Mouse (Mus musculus) layer of hippocampus, postnatal 14 days (tissue): Measurements from ENCODE around the gene Arid3a. TPM values are rescaled to one million over a fixed set of nuclear protein-coding genes. Genes with fewer than 3 reads are reported as not detected.

Experiments
- DNase-seq, 2 experiments: peaks; one replicate each; pipeline ENCODE4 v3.0.0; 2021 to 2022; ENCODE audit warnings: low spot score in 2 of 2, mixed read lengths in 1 of 2
- total RNA-seq, 2 experiments: library from RNA; stranded (reverse); gene quantifications; 2 replicates each; pipeline ENCODE4 v1.2.3; 2021

The Arid3a gene
- total RNA-seq, 2 experiments from 2014 or later: 4.5 to 6.4 TPM

DNA sequence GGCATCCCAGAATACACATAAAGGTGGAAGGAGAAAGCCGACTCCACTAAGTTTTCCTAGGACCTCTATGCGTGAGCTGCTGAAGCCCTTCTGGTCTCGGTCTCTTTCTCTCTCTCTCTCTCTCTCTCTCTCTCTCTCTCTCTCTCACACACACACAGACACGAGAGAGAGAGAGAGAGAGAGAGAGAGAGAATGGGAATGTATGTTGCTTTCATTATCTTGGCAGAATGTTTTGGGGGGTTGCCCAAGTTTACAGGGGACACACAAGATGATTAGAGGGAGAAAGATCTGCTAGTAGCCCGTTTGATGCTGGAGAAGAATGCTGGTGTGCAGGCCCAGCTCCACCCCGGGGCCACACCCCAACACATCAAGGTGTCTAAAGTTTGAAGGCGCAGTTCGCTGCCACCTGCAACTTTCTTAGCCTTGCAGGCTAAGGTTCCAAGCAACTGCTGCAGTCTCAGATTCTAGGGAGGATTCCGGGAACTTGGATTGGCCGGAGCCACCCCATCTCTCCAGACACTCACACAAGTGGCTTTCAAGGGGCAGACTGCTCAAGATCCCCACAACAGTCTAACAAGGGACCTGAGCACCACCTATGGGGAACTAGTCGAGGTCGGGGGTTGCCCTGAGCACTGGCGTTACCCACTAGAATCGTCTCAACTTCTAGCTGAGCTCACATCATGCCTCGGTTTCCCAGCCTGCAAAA is 905 bp upstream of the Arid3a start:
- DNase-seq: peak in 1 of 2 experiments; percentile 34

DNA sequence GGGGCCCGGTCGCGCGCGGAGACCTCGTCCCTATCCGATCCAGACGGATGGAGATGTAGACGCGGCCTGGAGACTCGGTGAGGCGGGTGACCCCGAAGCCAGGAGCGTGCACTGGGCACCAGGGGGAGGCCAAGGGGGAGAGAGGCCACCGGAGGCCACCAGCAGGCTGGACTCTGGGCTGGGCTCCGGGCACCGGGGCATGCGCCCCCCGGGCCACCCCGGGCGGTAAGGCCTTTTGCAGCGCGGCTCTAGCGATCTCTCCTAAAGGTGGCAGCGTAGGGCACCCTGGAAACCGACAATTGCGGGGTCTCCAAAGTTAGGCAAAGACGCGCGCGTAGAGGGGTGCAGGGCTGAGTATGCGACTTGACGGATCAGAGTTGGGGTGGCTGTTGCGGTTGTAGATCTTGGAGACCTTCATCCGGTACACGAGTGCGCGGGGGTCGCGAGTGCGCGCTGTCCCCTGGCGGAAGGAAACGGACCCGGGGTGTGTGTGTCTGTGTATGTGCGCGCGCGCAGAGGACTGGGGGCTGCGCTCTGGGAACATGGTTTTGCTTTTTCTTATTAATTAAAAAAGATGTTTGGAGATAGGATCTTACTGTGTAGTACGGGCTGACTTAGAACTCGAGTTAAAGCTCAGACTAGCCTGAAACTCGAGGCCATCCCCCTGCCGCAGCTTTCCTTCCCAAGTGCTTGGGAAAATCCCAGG is 634 bp downstream of the Arid3a start:
- DNase-seq: peak; percentile 58 to 66

DNA sequence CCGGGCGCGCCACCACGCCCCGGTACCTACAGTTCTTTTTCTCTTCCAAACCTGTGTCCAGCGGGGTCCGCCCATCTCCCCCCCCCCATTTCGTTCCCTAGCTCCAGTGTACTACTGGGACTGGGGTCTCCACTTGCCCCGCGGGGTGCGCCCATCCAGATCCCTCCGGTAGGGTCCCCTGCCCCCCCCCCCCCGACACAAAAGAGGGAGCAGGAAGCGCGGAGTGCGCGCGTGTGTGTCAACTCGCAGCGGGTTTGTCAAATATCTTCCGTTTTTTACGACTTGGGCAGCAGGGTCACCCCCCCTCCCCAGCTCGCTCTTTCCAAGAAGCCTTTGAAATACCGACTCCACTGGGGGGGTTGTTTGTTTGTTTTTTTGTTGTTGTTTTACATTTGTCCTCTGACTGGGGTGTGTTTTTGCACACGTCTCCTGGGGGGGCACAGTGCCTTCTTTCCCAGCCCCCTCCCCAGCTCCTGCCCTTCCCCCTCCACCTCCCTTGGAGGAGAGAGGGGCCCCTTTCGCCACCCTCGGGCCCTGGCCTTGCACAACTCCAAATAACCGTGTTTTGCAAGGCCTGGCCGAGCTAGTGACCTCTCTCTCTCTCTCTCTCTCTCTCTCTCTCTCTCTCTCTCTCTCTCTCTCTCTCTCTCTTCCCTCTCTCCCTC is 1.3 kb downstream of the Arid3a start:
- no peak for DNase-seq

DNA sequence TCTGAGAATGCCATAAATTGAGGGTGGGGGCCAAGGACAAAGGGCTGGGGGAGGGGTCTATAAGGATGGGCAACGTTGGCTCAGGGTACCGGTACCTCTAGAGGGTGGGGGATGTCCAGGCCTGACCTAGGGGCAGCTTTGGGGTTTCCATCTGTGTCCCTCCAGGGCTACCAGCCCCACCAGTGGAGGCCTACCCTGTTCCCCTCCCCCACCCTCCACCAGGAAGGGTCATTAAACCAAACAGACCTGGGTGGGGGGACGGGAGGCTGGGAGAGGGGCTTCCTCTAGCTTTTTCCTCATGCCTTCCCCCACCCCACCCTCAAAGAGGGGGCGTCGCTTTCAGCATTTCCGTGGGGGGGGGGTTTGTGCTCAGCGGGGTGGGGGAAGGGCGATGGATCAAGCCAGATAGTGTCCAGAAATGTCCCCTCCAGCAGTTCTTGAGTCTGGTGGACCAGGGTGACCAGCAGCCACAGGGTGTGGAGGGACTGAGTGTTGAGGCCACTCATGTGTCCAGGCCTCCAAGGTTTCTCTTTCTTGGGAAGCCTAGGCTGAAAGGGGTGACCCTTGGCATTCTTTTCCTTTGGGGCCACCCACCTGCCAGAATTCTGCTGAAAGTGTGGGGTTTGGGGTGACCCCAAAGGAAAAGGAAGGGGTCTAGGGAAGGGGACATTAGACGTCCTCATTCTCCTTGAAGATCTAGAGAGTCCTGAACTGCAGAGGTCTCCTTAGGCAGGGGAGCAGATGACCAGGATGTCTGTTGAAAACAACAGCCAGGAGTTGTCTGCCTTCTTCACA is 2.3 kb downstream of the Arid3a start:
- no peak for DNase-seq

DNA sequence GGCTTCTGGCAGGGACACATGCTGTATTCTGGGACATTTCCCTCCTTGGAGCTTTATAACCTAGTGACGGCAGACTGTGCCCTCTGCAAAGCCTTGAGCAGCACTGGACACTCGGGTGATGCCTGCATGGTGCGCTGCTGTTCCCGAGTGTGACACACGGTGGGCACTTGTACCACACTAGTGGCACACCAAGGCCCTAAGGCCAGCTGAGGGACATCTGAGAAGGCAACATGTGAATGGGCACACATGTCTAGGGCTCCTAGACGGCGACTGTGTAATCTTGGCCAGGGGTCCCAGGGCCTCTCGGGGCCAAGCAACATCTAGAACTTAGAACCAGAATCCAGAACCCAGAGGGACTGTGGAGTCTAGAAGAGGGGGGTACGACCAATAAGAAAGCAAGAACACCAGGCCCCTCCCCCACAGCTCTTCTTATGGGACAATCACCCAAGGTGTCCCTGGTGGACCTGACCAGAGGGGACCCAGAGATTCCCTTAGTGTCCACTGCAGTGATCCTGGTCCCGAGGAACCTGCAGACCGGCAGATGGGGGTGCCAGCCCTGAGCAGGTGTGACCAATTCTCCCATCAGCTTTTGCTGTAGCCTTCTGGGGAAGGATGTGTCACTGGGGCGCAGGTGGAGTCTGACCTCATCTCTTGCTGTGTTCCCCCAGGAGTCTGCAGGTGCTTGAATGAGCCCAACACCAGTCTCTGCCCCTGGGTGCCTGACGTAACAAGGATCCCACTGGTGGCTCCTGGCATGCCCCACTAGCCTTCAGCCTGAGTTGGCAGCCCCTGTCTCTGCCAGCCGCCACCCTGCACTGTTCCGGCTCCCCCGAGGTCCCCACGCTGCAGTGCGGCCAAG is 3.4 kb downstream of the Arid3a start:
- DNase-seq: no peak

DNA sequence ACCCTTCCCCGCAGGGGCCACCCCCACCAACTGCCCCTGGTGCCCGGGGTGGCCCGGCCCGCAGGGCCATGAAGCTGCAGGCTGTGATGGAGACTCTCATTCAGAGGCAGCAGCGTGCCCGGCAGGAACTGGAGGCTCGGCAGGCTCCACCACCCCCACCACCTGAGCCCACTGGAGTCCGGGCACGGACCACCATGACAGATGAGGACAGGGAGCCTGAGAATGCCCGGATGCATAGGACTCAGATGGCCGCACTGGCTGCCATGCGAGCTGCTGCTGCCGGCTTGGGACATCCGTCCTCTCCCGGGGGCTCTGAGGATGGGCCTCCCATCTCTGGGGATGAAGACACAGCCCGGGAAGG is 4.0 kb downstream of the Arid3a start:
- no peak for DNase-seq

DNA sequence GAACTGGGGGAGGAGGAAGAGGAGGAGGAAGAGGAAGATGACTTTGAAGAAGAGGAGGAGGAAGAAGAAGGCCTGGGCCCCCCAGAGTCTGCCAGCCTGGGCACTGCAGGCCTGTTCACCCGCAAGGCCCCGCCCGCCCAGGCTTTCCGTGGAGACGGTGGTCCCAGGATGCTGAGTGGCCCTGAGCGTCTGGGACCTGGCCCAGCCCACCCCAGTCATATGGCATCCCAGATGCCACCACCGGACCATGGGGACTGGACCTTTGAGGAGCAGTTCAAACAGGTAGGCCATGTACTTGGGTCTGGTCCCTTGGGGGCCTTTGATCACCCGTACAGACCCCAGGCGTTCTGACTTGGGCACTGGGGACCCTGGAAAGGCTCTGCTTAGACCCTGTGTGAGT is 5.0 kb downstream of the Arid3a start:
- no peak for DNase-seq

DNA sequence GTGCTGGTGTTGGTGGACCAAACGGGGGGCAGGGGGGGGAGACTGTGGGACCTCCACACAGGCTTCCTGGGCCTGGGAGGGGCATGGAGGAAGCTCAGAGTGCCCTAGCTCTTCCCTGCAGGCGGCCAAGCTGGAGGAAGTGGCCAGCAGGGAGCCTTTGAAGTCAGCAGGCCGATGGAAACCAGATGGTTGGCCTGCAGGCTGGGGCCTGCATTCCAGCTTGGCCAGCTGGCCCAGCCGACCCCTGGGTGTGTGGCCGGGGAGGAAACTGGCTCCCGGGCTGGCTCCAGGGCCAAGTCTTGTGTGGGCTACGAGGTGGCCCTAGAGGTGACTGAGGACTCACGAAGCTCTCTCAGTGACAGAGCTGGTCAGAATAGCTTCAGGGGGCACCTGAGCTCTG is 5.9 kb downstream of the Arid3a start:
- peak in 1 of 2 experiments; percentile 60 for DNase-seq

DNA sequence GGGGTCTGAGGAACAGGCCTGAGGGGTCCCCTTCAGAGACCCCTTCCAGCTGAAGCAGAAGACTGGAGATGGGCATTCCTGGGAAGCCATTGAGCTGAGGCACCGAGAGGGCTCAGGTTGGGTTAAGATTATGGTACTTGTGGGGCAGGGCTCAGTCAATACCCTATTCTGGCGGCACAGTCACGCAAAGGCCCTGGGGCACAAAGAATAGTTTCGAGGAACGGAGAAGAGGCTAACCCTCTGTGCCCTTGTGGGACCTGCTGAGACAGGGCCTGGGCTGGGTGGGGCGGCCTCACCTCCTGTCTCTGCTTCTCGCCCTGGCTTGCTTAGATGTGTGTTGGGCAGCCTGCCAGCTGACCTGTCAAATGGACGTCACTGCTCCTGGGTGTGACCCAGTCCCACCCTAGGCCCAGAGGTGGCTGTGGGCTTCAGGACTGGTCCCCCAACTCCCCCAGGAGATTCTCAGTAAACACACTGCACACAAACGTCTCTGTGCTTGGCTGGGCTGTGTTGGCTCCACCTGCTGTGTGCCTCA is 6.4 kb downstream of the Arid3a start:
- no peak for DNase-seq

DNA sequence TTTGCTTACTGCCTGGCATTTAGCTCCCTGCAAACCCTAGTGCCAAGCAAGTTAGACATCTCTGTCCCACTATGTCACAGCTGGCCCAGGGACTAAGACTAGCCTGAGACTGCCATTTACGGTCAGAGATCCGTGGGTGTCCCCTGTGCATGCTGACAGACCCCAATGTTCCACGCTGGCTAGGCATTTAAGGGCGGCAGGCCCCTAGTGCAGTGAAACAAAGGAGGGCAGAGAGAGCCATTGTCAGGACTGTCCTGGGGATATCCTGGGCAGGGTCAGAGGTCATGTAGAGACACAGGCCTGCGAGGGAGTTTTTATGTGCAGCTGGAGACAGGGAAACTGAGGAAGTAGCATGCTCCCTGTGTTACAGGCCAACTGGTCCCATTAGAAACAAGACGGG is 7.0 kb downstream of the Arid3a start:
- DNase-seq: no peak

DNA sequence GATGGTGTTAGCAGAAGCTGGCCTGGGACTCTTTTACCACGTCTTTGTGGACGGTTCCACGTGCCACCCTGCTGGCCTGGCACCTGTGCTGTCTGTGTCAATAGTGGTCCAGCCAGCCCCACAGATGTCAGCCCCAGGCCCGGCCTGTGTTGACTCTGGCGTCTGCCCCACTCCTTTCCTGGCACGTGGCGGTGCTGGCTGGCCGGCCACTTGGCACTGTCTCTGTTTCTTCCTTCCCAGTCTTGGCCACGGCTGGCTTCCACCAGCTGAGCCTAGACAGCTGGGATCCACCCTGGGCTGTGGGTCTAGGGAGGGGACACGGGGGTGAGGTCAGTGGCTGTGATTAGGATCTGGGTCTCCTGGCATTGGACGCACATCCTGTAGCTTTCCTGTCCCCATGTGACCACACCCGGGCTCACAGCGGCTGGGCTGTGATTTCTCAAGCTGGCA is 7.5 kb downstream of the Arid3a start:
- DNase-seq: peak; percentile 78 to 82

DNA sequence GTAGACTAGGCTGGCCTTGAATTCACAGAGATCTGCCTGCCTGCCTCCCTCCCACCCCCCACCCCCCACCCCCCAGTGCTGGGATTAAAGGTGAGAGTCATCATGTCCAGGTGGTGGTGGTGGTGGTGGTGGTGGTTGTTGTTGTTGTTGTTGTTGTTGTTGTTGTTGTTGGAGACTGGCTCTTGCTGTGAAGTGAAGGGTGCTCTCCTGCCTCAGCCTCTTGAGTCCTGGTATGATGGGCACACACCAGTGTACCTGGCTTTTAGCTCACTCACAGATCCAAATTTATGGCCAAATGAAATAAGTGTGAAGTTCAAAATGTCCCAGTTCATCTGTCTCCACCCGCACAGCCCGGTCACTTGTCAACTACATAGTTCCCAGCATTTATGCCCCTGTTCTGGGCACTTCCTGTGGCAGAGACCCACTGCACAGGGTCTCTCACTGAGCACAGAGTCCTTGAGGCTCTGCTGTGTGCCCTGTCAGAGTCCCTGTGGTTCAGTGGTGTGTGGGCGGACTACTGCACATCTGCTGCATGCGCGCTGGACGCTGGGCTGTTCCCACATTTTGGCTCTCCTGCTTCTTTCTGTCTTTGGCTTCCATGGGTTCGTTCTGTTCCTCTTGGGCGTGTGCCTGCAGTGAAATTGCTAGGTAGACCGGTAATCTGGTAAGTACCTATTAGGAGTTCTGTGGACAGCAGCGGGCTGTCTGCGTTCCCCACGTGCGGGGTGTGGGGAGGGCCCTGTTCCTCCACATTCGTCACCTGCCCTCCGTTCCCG is 8.1 kb downstream of the Arid3a start:
- DNase-seq: no peak

DNA sequence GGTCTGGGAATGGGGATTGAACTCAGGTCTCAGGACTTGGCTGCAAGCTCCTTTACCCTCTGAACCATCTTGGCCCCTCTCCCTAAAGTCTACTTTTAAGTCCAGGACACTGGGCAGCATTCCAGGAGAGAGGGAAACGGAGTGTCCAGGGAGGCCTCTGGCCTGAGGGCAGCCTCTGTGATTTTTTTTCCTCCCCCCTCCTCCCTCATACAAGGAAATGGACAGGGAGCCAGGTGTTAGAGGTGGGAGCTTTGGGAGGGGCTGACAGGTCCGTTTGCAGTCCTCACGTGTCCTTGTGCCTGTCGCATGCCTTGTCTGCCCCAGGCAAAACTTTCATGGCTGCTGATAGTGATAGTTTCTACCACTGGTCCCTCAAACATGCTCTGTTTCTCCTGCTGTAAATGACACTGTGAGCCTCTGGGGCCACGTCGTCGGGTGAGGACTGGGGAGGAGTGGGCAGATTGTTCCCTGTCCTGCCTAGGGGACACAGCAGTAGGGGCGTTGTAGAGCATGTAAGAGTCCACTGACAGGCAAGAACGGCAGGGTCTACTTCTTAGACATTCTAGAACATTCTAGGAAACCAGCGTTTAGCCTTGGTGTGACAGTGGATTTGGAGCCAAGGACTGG is 9.6 kb downstream of the Arid3a start:
- no peak for DNase-seq

DNA sequence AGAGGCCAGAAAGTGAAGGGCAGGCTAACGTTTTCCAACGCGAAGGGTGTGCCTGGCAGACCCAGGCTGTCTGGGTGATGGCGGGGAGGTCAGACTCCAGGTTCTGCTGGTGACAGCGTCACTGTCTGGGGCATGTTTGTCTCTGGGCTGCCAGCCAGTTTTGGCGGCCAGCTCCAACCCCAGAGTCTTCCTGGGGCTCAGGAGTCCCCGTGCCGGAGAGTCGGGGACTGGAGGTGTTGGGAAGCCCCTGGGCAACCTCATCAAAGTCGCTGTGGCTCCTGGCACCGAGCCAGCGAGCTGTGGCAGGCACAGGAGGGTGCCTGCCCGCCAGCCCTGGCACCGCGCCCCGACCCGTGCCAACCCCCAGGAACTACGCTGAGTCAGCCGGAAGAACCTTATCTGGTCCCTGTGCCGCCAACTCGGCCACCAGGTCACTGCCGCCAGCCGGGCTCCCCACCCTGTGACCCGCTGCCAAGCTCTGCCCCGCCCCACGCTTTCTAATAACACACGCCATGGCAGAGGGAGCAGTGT is 10.1 kb downstream of the Arid3a start:
- DNase-seq: no peak

DNA sequence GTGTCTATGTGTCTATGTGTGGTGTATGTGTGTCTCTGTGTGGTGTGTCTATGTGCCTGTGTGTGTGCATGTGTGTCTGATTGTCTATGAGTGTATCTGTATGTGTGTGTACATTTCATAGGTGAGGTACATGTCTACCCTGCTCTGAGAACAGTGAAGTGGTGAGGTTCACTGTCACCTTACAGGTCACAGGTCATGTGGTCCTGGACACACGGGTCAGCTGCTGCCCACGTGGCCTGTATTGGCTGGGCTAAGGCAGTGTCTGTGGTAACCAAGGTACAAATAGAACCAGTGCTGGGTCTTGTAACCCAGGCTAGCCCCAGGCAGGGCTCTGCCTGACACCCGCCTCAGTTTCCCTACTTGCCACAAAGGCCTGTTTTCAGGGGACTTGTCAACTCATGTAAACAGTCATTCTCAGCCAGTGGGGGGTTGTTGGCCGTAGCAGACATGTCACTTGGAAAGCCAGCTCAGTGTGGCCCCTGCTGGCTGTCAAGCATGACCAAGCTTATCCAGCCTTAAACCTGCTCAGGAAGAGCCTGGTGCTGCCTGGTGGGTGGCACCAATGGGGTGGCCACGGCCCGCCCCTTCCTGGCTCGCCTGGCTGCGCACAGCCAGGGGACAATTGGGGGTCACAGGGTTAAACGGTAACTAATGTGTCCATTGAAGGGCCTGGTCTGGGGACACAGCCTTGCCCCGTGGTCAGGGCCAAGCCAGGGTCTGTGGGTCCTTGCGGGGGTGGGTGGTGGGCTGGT is 11.1 kb downstream of the Arid3a start:
- no peak for DNase-seq

DNA sequence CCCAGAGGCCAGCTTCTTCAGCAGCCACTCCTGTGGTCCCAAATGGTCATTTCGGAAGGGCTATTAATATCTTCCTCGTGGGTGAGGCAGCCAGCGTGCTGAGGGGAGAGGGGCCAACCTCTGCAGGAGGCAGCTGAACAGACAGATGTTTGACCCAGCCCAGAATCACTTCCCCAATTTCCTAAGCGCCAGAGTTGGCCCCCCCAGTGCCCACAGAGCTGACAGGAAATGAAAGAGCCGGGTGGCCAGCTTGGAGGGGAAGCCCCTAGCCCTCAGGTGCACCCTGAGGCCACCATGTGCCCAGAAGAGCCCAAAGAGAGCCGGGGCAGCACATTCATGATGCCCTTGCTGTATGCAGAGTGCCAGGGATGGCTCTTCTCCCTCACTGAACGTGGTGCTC is 13.9 kb downstream of the Arid3a start:
- DNase-seq: no peak

DNA sequence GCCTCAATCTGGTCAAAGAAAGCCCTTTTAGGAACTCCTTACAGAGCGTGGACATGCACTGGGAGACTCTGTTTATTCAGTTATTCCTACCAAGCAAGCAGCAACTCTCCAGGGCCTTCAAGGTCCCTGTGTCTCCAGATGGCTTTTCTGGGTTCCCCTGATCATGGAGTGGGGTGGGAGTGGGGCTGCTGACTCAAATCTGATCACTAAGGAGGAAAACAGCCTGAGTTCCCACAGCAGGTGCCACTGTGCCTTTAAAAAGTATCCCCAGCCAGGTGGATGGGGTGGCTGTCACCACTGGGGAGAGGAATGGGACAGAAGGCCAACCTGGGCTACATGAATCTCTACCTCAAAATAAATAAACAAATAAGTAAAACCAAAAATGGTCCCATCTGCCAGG is 16.1 kb downstream of the Arid3a start:
- no peak for DNase-seq

DNA sequence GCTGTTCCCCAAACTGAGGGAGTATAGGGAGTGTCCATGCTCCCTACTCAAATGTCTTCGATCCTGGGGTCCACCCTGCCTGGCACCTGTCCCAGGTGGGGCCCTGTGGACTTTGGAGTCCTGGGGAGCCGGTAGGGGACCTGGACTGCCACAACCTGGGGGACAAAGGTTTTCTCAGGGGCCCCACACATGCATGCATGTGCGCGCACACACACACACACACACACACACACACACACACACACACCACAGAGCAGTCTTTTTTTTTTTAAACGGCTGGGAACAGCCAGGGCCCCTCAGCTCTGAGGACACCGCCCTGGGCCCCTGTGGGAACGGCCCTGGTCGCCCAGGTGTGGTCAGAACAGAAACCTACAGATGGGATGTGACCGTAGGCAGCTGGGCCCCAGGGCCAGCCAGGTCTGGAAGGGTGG is 16.6 kb downstream of the Arid3a start:
- DNase-seq: no peak
